Mouse (Mus musculus) olfactory bulb, adult 2 months (tissue): ENCODE data around the gene Usp15. TPM values are rescaled to one million over a fixed set of nuclear protein-coding genes. Genes with fewer than 3 reads are reported as not detected.

Source experiments
- H3K27ac ChIP-seq: fragments of 200-500 bp; 2 replicates; pipeline ENCODE4 v1.5.1; 2012; ENCODE audit warnings: low read depth, low read length; ENCODE audit not compliant: insufficient read depth
- H3K4me1 ChIP-seq: fragments of 200-500 bp; 2 replicates; pipeline ENCODE4 v1.6.1; 2012; ENCODE audit warnings: low read length; ENCODE audit not compliant: control insufficient read depth, insufficient read depth
- H3K4me3 ChIP-seq: fragments of 200-500 bp; 2 replicates; pipeline ENCODE4 v1.5.1; 2012; ENCODE audit warnings: mild to moderate bottlenecking, low read depth, low read length, moderate library complexity; ENCODE audit not compliant: insufficient read depth
- CTCF ChIP-seq: fragments of 200-500 bp; IDR thresholded peaks from 2 replicates; pipeline ENCODE4 v1.5.1; 2012; ENCODE audit warnings: low read depth, mild to moderate bottlenecking, low read length, moderate library complexity; ENCODE audit not compliant: insufficient read depth
- POLR2A ChIP-seq: fragments of 200-500 bp; IDR thresholded peaks from 2 replicates; pipeline ENCODE4 v1.6.1; 2012; ENCODE audit warnings: mild to moderate bottlenecking, low read depth, low read length, moderate library complexity; ENCODE audit not compliant: insufficient read depth
- WGBS: fragments of 180-500 bp; shearing (Covaris S2); methylation state at CpG from one replicate; pipeline ENCODE4 v1.1.7; 2018; 5-methylcytosine and 5-hydroxymethylcytosine counted together
- polyA plus RNA-seq: library from polyadenylated mRNA; stranded (reverse); fragments of >200 nt; gene quantifications from 2 replicates; pipeline ENCODE4 v1.2.4, GENCODE M21; 2012; ENCODE audit warnings: low replicate concordance; ENCODE audit not compliant: missing spikeins, insufficient read depth, insufficient read length

Gene Usp15
- polyA plus RNA-seq, 1 experiment: 173 TPM

DNA sequence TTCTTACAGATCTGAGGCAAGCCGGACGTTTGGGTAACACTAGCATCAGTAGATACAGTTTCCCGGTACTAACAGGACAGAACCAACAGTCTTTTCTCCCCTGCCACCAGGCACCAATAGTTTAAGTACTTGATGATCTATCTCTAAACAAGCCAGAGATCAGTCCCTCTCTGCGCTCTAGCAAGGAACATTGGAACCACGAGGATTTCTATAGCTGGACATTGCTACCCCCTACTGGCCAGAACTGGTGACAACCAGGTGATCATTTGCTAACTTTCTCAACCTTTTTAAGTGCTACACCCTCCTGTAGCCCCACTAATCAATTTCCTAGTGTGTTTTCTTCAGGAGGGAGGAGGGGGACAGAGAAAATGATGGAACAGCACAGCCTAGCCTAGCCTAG lies 105.1 kb downstream of the Usp15 start:
- TF ChIP-seq POLR2A (no peak), CTCF (no peak)
- no peak overlapping the region for H3K4me3 ChIP-seq
- H3K27ac ChIP-seq: no peak overlapping the region
- H3K4me1 ChIP-seq: no peaks in the 10 kb centered on the region
- WGBS: 33% methylated on average over 5 of the region's 5 CpGs

DNA sequence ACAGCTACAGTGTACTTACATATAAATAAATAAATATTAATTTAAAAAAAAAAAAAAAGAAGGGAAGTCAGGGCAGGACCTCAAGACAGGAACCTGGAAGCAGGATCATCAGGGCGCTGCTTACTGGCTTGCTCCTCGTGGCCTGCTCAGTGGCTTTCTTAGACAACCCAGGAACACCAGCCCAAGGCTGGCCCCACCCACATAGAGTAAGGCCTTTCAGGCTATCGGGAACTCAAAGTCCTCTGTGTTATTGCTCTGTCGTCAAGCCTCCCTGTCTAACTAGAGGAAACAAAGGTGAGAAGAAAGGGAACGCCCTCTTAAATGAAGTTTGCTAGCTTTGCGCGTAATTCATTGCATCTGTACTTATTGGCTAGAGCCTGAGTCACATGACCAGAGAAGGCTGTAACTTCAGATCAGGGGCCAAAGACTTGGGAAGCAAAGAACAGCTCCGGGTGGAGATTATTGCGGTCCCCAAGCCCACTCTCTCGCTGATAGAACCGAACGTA lies 107.3 kb downstream of the Usp15 start:
- TF ChIP-seq POLR2A: no peak
- TF ChIP-seq CTCF: no peak
- Histone ChIP-seq H3K4me1 (peaks cover 2% of the 10 kb centered on the region), H3K4me3 (no peak overlapping the region), H3K27ac (no peak overlapping the region)
- WGBS: 86% methylated on average over 12 of the region's 12 CpGs

DNA sequence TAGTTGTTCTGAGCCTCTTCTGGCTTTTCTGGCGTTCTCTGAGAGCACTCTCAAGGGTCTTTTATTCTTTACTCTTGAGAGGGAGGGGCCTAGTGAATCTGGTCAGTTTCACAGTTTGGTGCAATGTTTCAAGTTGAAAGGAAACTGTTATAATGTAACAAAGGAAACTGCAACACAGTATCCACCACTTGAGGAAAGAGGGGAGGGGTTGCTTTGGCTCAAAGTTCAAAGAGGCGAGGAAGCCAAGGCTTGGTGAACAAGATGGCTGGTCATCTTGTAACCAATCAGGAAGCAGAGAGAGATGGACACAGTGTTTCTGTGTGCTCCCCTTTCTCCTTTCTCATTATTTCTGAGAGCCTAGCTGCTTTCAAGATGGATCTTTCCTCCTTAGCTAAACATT lies 109.9 kb downstream of the Usp15 start:
- no peak overlapping the region for H3K4me3 ChIP-seq
- no peak overlapping the region for H3K27ac ChIP-seq
- H3K4me1 ChIP-seq: peaks cover 4% of the 10 kb centered on the region
- 81% methylated on average over 2 of the region's 2 CpGs for WGBS
- TF ChIP-seq CTCF: no peak
- TF ChIP-seq POLR2A: no peak

DNA sequence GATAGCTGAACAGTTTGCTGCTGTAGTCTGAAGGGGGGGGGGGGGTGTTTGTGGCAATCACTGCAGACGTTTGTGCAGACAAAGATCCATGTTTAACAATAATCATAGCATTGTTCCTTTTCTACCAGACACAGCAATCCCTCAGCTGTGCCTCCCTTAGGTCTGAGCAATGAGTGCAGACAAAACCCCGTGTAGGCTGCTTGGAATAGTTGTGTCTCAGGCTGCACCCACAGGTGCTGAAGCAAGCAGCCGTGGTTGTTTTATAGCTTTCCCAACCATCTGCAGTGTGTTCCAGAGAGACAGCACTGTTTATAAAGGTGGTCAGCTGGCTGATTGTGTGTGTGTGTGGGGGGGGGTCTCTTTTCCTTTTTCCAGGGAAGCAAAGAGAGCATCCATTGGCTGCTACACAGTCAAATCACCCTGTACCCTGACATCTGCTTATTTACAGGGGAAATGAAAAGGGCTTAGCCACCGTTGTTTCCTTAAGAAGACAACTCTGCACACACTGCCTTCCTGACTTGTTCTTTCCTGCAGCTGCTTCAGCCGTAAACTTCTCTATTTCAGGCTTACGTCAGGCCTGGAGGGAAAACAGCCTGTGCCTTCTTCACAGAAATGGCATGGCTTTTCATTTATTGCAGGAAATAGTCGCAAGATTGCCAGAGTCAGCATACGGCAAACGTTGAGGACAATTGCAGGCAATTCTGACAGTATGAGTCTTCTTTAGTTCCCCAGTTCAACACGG lies 111.7 kb downstream of the Usp15 start:
- Histone ChIP-seq H3K4me1 (peaks cover 4% of the 10 kb centered on the region), H3K27ac (peak overlapping the region; percentile 33; the same call in 1 of the 2 replicates), H3K4me3 (no peak overlapping the region)
- WGBS: 44% methylated on average over 10 of the region's 10 CpGs
- TF ChIP-seq CTCF (no peak), POLR2A (no peak)

DNA sequence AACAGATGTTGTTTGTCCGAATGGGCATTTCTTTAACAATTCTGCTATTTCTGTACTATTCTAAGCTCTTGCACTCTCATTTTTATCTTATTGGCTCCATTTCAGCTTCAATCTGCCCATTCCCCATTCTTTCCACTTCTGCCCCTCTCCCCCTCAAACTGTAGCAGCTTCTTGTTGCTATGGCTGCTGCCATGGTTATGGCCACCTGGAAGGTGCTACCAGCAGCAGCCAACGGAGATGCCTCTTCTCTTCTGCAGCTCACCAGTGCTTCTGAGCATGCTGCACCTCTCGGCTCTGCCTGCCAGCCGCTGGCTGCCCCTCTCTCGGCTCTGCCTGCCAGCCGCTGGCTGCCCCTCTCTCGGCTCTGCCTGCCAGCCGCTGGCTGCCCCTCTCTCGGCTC lies 112.5 kb downstream of the Usp15 start:
- no peak for TF ChIP-seq CTCF
- no peak for TF ChIP-seq POLR2A
- Histone ChIP-seq H3K4me1 (peaks cover 4% of the 10 kb centered on the region), H3K27ac (no peak overlapping the region), H3K4me3 (no peak overlapping the region)
- WGBS: 44% methylated on average over 9 of the region's 9 CpGs

DNA sequence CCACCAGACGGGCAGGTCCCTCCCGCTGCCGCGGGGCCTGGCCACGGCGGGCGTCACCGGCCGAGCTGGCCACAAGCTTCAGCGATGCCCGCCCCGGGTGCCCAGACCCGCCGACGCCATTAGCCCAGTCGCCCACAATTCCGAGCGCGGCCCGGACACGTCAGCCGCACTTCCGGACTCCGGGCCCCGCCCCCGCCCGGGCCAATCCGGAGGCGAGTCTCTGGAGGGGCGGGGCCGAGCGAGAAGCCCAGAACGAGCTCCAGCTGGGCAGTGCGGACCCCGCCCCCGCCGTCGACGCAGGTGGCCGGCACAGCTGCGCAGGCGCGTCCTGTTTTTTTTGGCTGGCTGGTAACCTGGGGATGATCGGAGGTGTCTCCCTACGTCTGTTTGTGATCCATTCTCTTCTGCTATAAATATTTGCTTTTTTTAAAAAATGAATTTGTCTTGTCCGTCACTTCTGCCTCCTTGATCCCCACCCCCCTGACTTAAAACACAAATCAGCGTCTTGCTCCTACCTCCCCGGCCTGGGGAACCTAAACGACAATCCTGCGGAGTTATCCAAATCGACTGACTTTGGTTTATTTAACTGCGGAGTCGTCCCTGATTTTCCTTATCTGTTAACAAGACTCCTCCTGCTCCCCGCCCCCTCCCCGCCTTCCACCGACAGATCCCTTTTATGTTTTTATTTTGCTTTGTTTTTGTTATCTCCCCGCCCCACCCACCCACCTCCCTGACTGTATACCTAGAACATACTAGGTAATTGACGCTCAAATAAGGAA lies 120.4 kb downstream of the Usp15 start, which contains the start of gene Mon2:
Gene Mon2, minus strand, starts transcription at position 261 of the 779 bp plus-strand sequence.
- H3K4me1 ChIP-seq: no peaks in the 10 kb centered on the region
- TF ChIP-seq POLR2A (peak; percentile 67), CTCF (no peak)
- peak within 1 kb of the TSS; percentile 100 for H3K4me3 ChIP-seq
- under 1% methylated on average over 56 of the region's 58 CpGs for WGBS
- H3K27ac ChIP-seq: peak within 1 kb of the TSS; percentile 81; the same call in 1 of the 2 replicates

DNA sequence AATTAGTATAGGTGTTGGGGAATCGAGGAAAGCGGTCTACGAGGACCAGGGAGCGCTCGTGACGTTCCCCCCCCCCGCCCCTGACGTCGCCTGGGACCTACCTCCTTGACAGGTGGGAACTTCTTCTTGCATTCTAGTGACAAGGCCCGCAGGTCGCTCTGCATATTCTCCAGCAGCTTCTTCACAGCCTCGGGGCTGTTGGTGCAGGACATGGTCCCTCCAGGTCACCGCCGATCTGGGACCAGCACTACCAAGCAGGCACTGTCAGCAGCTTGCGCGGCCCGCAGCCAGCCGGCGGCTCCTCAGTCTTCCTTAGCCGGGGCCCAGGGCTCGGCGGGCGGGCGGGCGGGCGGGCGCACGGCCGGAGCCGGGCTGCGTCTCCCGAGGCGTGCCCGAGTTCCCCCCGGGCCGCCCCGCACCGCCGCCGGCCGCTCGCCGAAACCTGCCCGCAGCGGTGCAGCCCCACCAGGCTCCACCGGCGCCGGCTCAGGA lies 121.0 kb downstream of the Usp15 start:
- no peaks in the 10 kb centered on the region for H3K4me1 ChIP-seq
- under 1% methylated on average over 40 of the region's 48 CpGs for WGBS
- TF ChIP-seq POLR2A (no peak), CTCF (no peak)
- H3K4me3 ChIP-seq: peak overlapping the region; percentile 100
- peak overlapping the region; percentile 81; the same call in 1 of the 2 replicates for H3K27ac ChIP-seq

DNA sequence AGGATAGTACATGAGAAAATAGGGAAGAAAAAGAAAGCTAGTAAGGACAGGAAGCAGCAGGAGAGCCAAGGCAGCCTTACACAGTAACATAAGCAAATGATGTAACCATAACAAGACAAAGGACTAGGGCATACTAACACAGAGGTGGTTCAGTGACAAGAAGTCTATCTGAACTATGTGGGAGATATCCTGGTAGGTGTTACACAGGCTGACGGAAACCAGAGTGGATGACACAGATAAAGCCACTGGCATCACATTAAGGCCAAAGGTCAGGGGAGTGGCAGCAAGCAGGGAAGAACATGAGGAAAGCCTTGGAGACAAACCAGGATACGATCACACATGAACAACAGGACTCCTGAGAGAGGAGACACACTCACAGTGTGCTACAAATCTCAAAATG lies 124.8 kb downstream of the Usp15 start:
- H3K27ac ChIP-seq: no peak overlapping the region

DNA sequence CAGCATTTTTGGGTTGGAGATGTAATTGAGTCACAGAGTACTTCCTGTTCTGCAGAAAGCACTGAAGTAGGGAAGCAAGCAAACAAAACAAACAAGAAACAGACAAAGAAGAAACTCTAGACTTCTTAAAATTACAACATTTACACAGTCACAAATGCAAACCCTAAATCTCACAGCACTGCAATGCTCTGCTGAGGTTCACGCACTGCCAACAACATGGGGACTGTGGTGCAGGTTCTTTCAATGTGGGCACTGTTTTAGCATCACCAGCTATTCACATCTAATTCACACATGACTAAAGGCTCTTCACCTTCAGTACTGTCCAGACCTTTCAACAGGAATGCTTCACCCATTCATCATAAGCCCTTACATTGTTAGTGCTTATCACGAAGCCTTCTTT lies 133.8 kb downstream of the Usp15 start:
- TF ChIP-seq POLR2A (no peak), CTCF (no peak)
- 60% methylated on average over 2 of the region's 2 CpGs for WGBS
- Histone ChIP-seq H3K4me3 (no peak overlapping the region), H3K27ac (no peak overlapping the region), H3K4me1 (peaks cover 9% of the 10 kb centered on the region)

More for the DNA sequence above, 124.8 kb downstream of the Usp15 start:
- no peaks in the 10 kb centered on the region for H3K4me1 ChIP-seq
- TF ChIP-seq POLR2A (no peak), CTCF (no peak)
- WGBS: 80% methylated on average over 2 of the region's 2 CpGs
- H3K4me3 ChIP-seq: no peak overlapping the region
